Mouse (Mus musculus) kidney, postnatal 0 days (tissue): Measurements from ENCODE around the gene Cfap74. TPM values are rescaled to one million over a fixed set of nuclear protein-coding genes. Genes with fewer than 3 reads are reported as not detected.

Experiments
- ATAC-seq: fragments of 200-750 bp; cut with Nextera tagmentation; replicated peaks from 2 replicates; pipeline ENCODE4 v1.8.0; 2017; ENCODE audit warnings: low read depth, moderate number of reproducible peaks, moderate TSS enrichment, moderate library complexity; ENCODE audit not compliant: low FRiP score
- DNase-seq: peaks from one replicate; pipeline ENCODE4 v3.0.0-alpha.2; 2016; ENCODE audit warnings: low spot score
- H3K27ac ChIP-seq: fragments of 300-500 bp; sonication (generic); 2 replicates; pipeline ENCODE4 v1.5.1; 2014; ENCODE audit warnings: mild to moderate bottlenecking
- H3K27me3 ChIP-seq: fragments of 300-500 bp; sonication (generic); 2 replicates; pipeline ENCODE4 v1.6.1; 2014; ENCODE audit warnings: low read length, mixed read lengths; ENCODE audit not compliant: insufficient read depth
- H3K36me3 ChIP-seq: fragments of 300-500 bp; sonication (generic); 2 replicates; pipeline ENCODE4 v1.6.1; 2014; ENCODE audit warnings: low read length, mixed read lengths; ENCODE audit not compliant: insufficient read depth
- H3K4me1 ChIP-seq: fragments of 300-500 bp; sonication (generic); replicated peaks from 2 replicates; pipeline ENCODE4 v1.6.1; 2014; ENCODE audit warnings: antibody characterized with exemption, low read length, mixed read lengths; ENCODE audit not compliant: insufficient read depth
- H3K4me2 ChIP-seq: fragments of 300-500 bp; sonication (generic); 2 replicates; pipeline ENCODE4 v1.6.1; 2014; ENCODE audit warnings: mild to moderate bottlenecking, low read length, moderate library complexity, mixed read lengths
- H3K4me3 ChIP-seq: fragments of 300-500 bp; sonication (generic); replicated peaks from 2 replicates; pipeline ENCODE4 v1.5.1; 2014; ENCODE audit warnings: low read depth, low read length
- H3K9ac ChIP-seq: fragments of 300-500 bp; sonication (generic); 2 replicates; pipeline ENCODE4 v1.6.1; 2014; ENCODE audit warnings: low read depth, low read length
- H3K9me3 ChIP-seq: fragments of 300-500 bp; sonication (generic); replicated peaks from 2 replicates; pipeline ENCODE4 v1.6.1; 2016; ENCODE audit warnings: low read length, inconsistent platforms, mixed read lengths
- CTCF ChIP-seq: IDR thresholded peaks from 2 replicates; pipeline ENCODE4 v1.5.1; 2016; ENCODE audit warnings: antibody characterized with exemption, low read depth, mild to moderate bottlenecking, moderate library complexity
- WGBS: fragments of 180-500 bp; shearing (Covaris S2); extraction: QIAGEN DNeasy Blood & Tissue Kit; methylation state at CpG from one replicate; pipeline ENCODE4 v1.1.7; 2014; 5-methylcytosine and 5-hydroxymethylcytosine counted together
- polyA plus RNA-seq: library from polyadenylated mRNA; unstranded; fragments of >200 nt; fragmentation: Nextera tagmentation; extraction: Ambion mirVana; gene quantifications from 2 replicates; pipeline ENCODE4 v1.2.1, GENCODE M21; 2015

Gene Cfap74
- polyA plus RNA-seq, 1 experiment from 2014 or later, result 0.62 TPM

GRCm38 (mm10) chr4:155489101-155489970 lies 80.3 kb downstream of the Cfap74 start:
- Histone ChIP-seq H3K4me1 (peaks cover 30% of the 10 kb centered on the region), H3K27ac (peak overlapping the region; percentile 83), H3K9ac (no peak overlapping the region), H3K4me2 (no peak overlapping the region), H3K9me3 (no peaks in the 10 kb centered on the region), H3K36me3 (no peaks in the 10 kb centered on the region), H3K4me3 (no peak overlapping the region), H3K27me3 (no peaks in the 10 kb centered on the region)
- DNase-seq, result no peak
- no peak for ATAC-seq
- TF ChIP-seq CTCF, result no peak
- WGBS, result 71% methylated on average over 9 of the region's 9 CpGs

- TF ChIP-seq CTCF, result no peak
- H3K9ac ChIP-seq, result peak overlapping the region; percentile 100
- WGBS, result 26% methylated on average over 5 of the region's 5 CpGs
- DNase-seq, result no peak
- H3K4me1 ChIP-seq, result peaks cover 30% of the 10 kb centered on the region
- H3K27me3 ChIP-seq, result no peaks in the 10 kb centered on the region
- peak overlapping the region; percentile 81 for H3K4me2 ChIP-seq
- peak overlapping the region; percentile 95 for H3K27ac ChIP-seq
- H3K9me3 ChIP-seq, result no peaks in the 10 kb centered on the region
- ATAC-seq, result no peak
- peak overlapping the region; percentile 100 for H3K4me3 ChIP-seq
- H3K36me3 ChIP-seq, result no peaks in the 10 kb centered on the region
Measured at GRCm38 (mm10) chr4:155490456-155490855, 81.5 kb downstream of the Cfap74 start.

- Histone ChIP-seq H3K27ac (peak within 1 kb of the TSS; percentile 95), H3K27me3 (no peaks in the 10 kb centered on the region), H3K4me3 (peak within 1 kb of the TSS; percentile 100), H3K9ac (peak within 1 kb of the TSS; percentile 100), H3K4me1 (peaks cover 30% of the 10 kb centered on the region), H3K36me3 (no peaks in the 10 kb centered on the region), H3K9me3 (no peaks in the 10 kb centered on the region), H3K4me2 (peak within 1 kb of the TSS; percentile 81)
- DNase-seq, result peak; percentile 88
- under 1% methylated on average over 45 of the region's 60 CpGs for WGBS
- peak; percentile 34 for TF ChIP-seq CTCF
- ATAC-seq, result peak; percentile 81
Measured at GRCm38 (mm10) chr4:155490990-155491504, 82.1 kb downstream of the Cfap74 start, which contains the start of gene Gnb1. Gnb1 (plus strand) TSS chr4:155491361.

- peak overlapping the region; percentile 95 for H3K27ac ChIP-seq
- H3K4me2 ChIP-seq, result peak overlapping the region; percentile 81
- H3K27me3 ChIP-seq, result no peaks in the 10 kb centered on the region
- H3K9me3 ChIP-seq, result no peaks in the 10 kb centered on the region
- H3K4me3 ChIP-seq, result peak overlapping the region; percentile 100
- ATAC-seq (peak; percentile 54), DNase-seq (no peak)
- H3K9ac ChIP-seq, result peak overlapping the region; percentile 100
- under 1% methylated on average over 39 of the region's 54 CpGs for WGBS
- no peaks in the 10 kb centered on the region for H3K36me3 ChIP-seq
- TF ChIP-seq CTCF, result no peak
- H3K4me1 ChIP-seq, result peaks cover 30% of the 10 kb centered on the region
Measured at GRCm38 (mm10) chr4:155491529-155492130, 82.6 kb downstream of the Cfap74 start.

- Histone ChIP-seq H3K4me3 (peak overlapping the region; percentile 100), H3K9me3 (no peaks in the 10 kb centered on the region), H3K27me3 (no peaks in the 10 kb centered on the region), H3K9ac (peak overlapping the region; percentile 100), H3K4me1 (peaks cover 30% of the 10 kb centered on the region), H3K36me3 (no peaks in the 10 kb centered on the region), H3K4me2 (peak overlapping the region; percentile 81), H3K27ac (peak overlapping the region; percentile 95)
- no peak for TF ChIP-seq CTCF
- DNase-seq (peak; percentile 76), ATAC-seq (no peak)
- WGBS, result under 1% methylated on average over 51 of the region's 51 CpGs
Measured at GRCm38 (mm10) chr4:155492131-155492633, 83.2 kb downstream of the Cfap74 start.

GRCm38 (mm10) chr4:155494891-155495290 lies 85.9 kb downstream of the Cfap74 start:
- Histone ChIP-seq H3K9me3 (no peaks in the 10 kb centered on the region), H3K27me3 (no peaks in the 10 kb centered on the region), H3K27ac (no peak overlapping the region), H3K9ac (no peak overlapping the region), H3K4me3 (no peak overlapping the region), H3K4me1 (peaks cover 20% of the 10 kb centered on the region), H3K4me2 (peak overlapping the region; percentile 15; the same call in 1 of the 2 replicates), H3K36me3 (no peaks in the 10 kb centered on the region)
- DNase-seq, result no peak
- TF ChIP-seq CTCF, result no peak
- 57% methylated on average over 4 of the region's 4 CpGs for WGBS
- no peak for ATAC-seq
